Mouse (Mus musculus) CH12.LX (cell line): ENCODE measurements at regions not wholly inside any gene's neighbourhood (a gene's known extent, or its start where the extent isn't known, plus 50 kb on each side); places are given as distances from the start of the nearest gene placed in this dataset.

Source experiments
- DNase-seq: peaks from one replicate; pipeline ENCODE4 v3.0.0-alpha.2; 2013; ENCODE audit errors: extremely low read depth
- H3K27ac ChIP-seq: 2 replicates; pipeline ENCODE4 v1.5.1; 2012; ENCODE audit warnings: low read depth, mild to moderate bottlenecking, control low read depth, moderate library complexity; ENCODE audit not compliant: insufficient read depth
- H3K27me3 ChIP-seq: replicated peaks from 2 replicates; pipeline ENCODE3; 2012; ENCODE audit warnings: inconsistent platforms
- H3K36me3 ChIP-seq, 2 experiments: replicated peaks in 1 of 2; 2 replicates each; pipeline versions ENCODE3 to v1.6.1; 2012; ENCODE audit warnings: inconsistent platforms in 1 of 2, low read length in 1 of 2, mild to moderate bottlenecking in 1 of 2, mixed read lengths in 1 of 2, moderate library complexity in 1 of 2; ENCODE audit not compliant: control insufficient read depth in 1 of 2, insufficient read depth in 1 of 2
- H3K4me1 ChIP-seq, 2 experiments: 2 replicates each; pipeline ENCODE4 v1.6.1; 2012; ENCODE audit warnings: inconsistent platforms in 1 of 2, moderate library complexity in 1 of 2; ENCODE audit not compliant: insufficient read depth in 2 of 2, control insufficient read depth in 1 of 2
- H3K4me2 ChIP-seq: 2 replicates; pipeline ENCODE4 v1.6.1; 2012; ENCODE audit warnings: low read depth, mild to moderate bottlenecking, control low read depth; ENCODE audit not compliant: poor library complexity, insufficient read depth, severe bottlenecking
- H3K4me3 ChIP-seq, 3 experiments: fragments of 150-350 bp in 1 of 3; sonication (generic) in 1 of 3; replicated peaks in 1 of 3; 2 replicates each; pipeline versions ENCODE3 to v1.5.1; 2011 to 2012; ENCODE audit warnings: low read depth in 2 of 3, low read length in 2 of 3, mild to moderate bottlenecking in 2 of 3, moderate library complexity in 2 of 3, control low read depth in 1 of 3, improper control_type of control experiment in 1 of 3, inconsistent platforms in 1 of 3, mixed read lengths in 1 of 3; ENCODE audit not compliant: poor library complexity in 1 of 3
- H3K79me2 ChIP-seq: replicated peaks from 2 replicates; pipeline ENCODE4 v1.6.1; 2012; ENCODE audit warnings: mild to moderate bottlenecking, moderate library complexity; ENCODE audit not compliant: control insufficient read depth, poor library complexity, insufficient read depth, severe bottlenecking; ENCODE audit errors: extremely low read depth
- H3K9ac ChIP-seq: 2 replicates; pipeline ENCODE4 v1.6.1; 2012; ENCODE audit warnings: low read depth, mild to moderate bottlenecking, control low read depth, moderate library complexity; ENCODE audit not compliant: insufficient read depth
- H3K9me3 ChIP-seq: replicated peaks from 2 replicates; pipeline ENCODE3; 2012; ENCODE audit warnings: low read length, inconsistent platforms, mixed read lengths
- CHD2 ChIP-seq: IDR thresholded peaks from 2 replicates; pipeline ENCODE4 v1.6.1; 2011; ENCODE audit warnings: low read length, improper control_type of control experiment
- CTCF ChIP-seq, 2 experiments: IDR thresholded peaks in 1 of 2; conservative IDR thresholded peaks in 1 of 2; 2 replicates each; pipeline ENCODE4 v1.5.1; 2011 to 2012; ENCODE audit warnings: low read depth in 2 of 2, low read length in 2 of 2, improper control_type of control experiment in 1 of 2, inconsistent platforms in 1 of 2, mild to moderate bottlenecking in 1 of 2, moderate library complexity in 1 of 2
- E2F4 ChIP-seq: IDR thresholded peaks from 2 replicates; pipeline ENCODE4 v1.6.1; 2011; ENCODE audit warnings: low read depth, low read length, improper control_type of control experiment; ENCODE audit not compliant: insufficient replicate concordance
- ELF1 ChIP-seq: IDR thresholded peaks from 2 replicates; pipeline ENCODE4 v1.6.1; 2014; ENCODE audit warnings: low read depth, mild to moderate bottlenecking, inconsistent platforms, low read length, improper control_type of control experiment
- GABPA ChIP-seq: IDR thresholded peaks from 2 replicates; pipeline ENCODE4 v1.6.1; 2012; ENCODE audit warnings: low read depth, low read length, improper control_type of control experiment, inconsistent platforms; ENCODE audit not compliant: insufficient replicate concordance
- HCFC1 ChIP-seq: IDR thresholded peaks from 2 replicates; pipeline ENCODE4 v1.6.1; 2012; ENCODE audit warnings: low read depth, mild to moderate bottlenecking, inconsistent platforms, low read length, improper control_type of control experiment
- JUND ChIP-seq: conservative IDR thresholded peaks from 2 replicates; pipeline ENCODE4 v1.6.1; 2011; ENCODE audit warnings: low read depth, low read length, improper control_type of control experiment
- KAT2A ChIP-seq: IDR thresholded peaks from 2 replicates; pipeline ENCODE4 v1.6.1; 2012; ENCODE audit warnings: low read length, improper control_type of control experiment, inconsistent platforms; ENCODE audit not compliant: insufficient replicate concordance
- MAFK ChIP-seq: IDR thresholded peaks from 2 replicates; pipeline ENCODE4 v1.6.1; 2011; ENCODE audit warnings: low read length, improper control_type of control experiment; ENCODE audit not compliant: insufficient replicate concordance
- MAX ChIP-seq: IDR thresholded peaks from 2 replicates; pipeline ENCODE4 v1.6.1; 2011; ENCODE audit warnings: low read length, improper control_type of control experiment
- MXI1 ChIP-seq: IDR thresholded peaks from 2 replicates; pipeline ENCODE4 v1.6.1; 2011; ENCODE audit warnings: mild to moderate bottlenecking, low read depth, low read length, improper control_type of control experiment
- NELFE ChIP-seq: IDR thresholded peaks from 2 replicates; pipeline ENCODE4 v1.6.1; 2011; ENCODE audit warnings: low read depth, low read length, improper control_type of control experiment
- PAX5 ChIP-seq: IDR thresholded peaks from 2 replicates; pipeline ENCODE4 v1.6.1; 2012; ENCODE audit warnings: low read length, inconsistent platforms, mixed read lengths
- POLR2AphosphoS2 ChIP-seq: IDR thresholded peaks from 2 replicates; pipeline ENCODE4 v1.6.1; 2011; ENCODE audit warnings: low read depth, low read length, improper control_type of control experiment
- RAD21 ChIP-seq: IDR thresholded peaks from 2 replicates; pipeline ENCODE4 v1.6.1; 2011; ENCODE audit warnings: low read depth, mild to moderate bottlenecking, low read length, improper control_type of control experiment, moderate library complexity
- TBP ChIP-seq: conservative IDR thresholded peaks from 2 replicates; pipeline ENCODE4 v1.6.1; 2011; ENCODE audit warnings: low read depth, low read length, improper control_type of control experiment
- USF1 ChIP-seq: IDR thresholded peaks from 2 replicates; pipeline ENCODE4 v1.6.1; 2014; ENCODE audit warnings: low read depth, mild to moderate bottlenecking, inconsistent platforms, low read length, improper control_type of control experiment
- ZC3H11A ChIP-seq: IDR thresholded peaks from 2 replicates; pipeline ENCODE4 v1.6.1; 2012; ENCODE audit warnings: low read depth, mild to moderate bottlenecking, inconsistent platforms, low read length, improper control_type of control experiment
- ZMIZ1 ChIP-seq: IDR thresholded peaks from 2 replicates; pipeline ENCODE4 v1.6.1; 2012; ENCODE audit warnings: low read depth, mild to moderate bottlenecking, inconsistent platforms, low read length, improper control_type of control experiment
- dilution Hi-C: fragments of 300-500 bp; cut with MboI; formaldehyde crosslinking; loops from 2 replicates; pipeline ENCODE4 v1.14.3; 2020; ENCODE audit warnings: low sequenced_read_pairs; ENCODE audit not compliant: extremely low pct_unique_long_range_greater_than_20kb, extremely low pct_ligation_motif_present
- in situ Hi-C: fragments of 300-500 bp; cut with MboI; formaldehyde crosslinking; loops from 3 replicates; pipeline ENCODE4 v1.14.3; 2019; ENCODE audit warnings: low sequenced_read_pairs, low pct_ligation_motif_present, low pct_unique_long_range_greater_than_20kb, mixed read lengths

GRCm38 (mm10) chr17:55224058-55224457 is 221.1 kb upstream of the St6gal2 start:
- Histone ChIP-seq H3K27ac (no peak overlapping the region), H3K9ac (no peak overlapping the region), H3K36me3 (no peaks in the 10 kb centered on the region), H3K79me2 (no peaks in the 10 kb centered on the region), H3K9me3 (peaks cover 21% of the 10 kb centered on the region), H3K4me2 (no peak overlapping the region), H3K4me1 (no peaks in the 10 kb centered on the region), H3K4me3 (no peak overlapping the region), H3K27me3 (no peaks in the 10 kb centered on the region)
- in situ Hi-C loops = no loop called here
- DNase-seq = no peak
- dilution Hi-C loops = no loop called here
- TF ChIP-seq PAX5 (no peak), HCFC1 (no peak), JUND (no peak), MAX (no peak), NELFE (no peak), TBP (no peak)

GRCm38 (mm10) chr17:55234262-55234661 is 210.9 kb upstream of the St6gal2 start:
- Histone ChIP-seq H3K79me2 (no peaks in the 10 kb centered on the region), H3K4me3 (no peak overlapping the region), H3K9me3 (no peaks in the 10 kb centered on the region), H3K4me2 (no peak overlapping the region), H3K27me3 (no peaks in the 10 kb centered on the region), H3K4me1 (no peaks in the 10 kb centered on the region), H3K9ac (no peak overlapping the region), H3K36me3 (no peaks in the 10 kb centered on the region), H3K27ac (no peak overlapping the region)
- in situ Hi-C loops (no loop called here), dilution Hi-C loops (no loop called here)
- DNase-seq = no peak
- TF ChIP-seq CHD2 (no peak), MAFK (no peak), KAT2A (no peak), MXI1 (no peak), ELF1 (no peak), HCFC1 (no peak), GABPA (no peak), ZMIZ1 (no peak), USF1 (no peak)

GRCm38 (mm10) chr17:55262638-55263037 is 182.5 kb upstream of the St6gal2 start:
- no peaks in the 10 kb centered on the region for H3K27me3 ChIP-seq
- no peak overlapping the region for H3K4me2 ChIP-seq
- dilution Hi-C loops = no loop called here
- H3K27ac ChIP-seq = no peak overlapping the region
- no peak overlapping the region for H3K4me3 ChIP-seq
- H3K9ac ChIP-seq = no peak overlapping the region
- H3K36me3 ChIP-seq = no peaks in the 10 kb centered on the region
- no peaks in the 10 kb centered on the region for H3K79me2 ChIP-seq
- in situ Hi-C loops = no loop called here
- no peaks in the 10 kb centered on the region for H3K4me1 ChIP-seq
- H3K9me3 ChIP-seq = no peaks in the 10 kb centered on the region
- TF ChIP-seq JUND (no peak), PAX5 (no peak), CTCF (conservative IDR thresholded peaks at IDR 0.05 in 1 of 2, IDR thresholded peaks at IDR 0.05 in 1 of 2; ENCODE audit: low read depth in 2 of 2, low read length in 2 of 2) (no peak), GABPA (no peak), MAFK (no peak), ZC3H11A (no peak), HCFC1 (no peak), ZMIZ1 (no peak), E2F4 (no peak), POLR2AphosphoS2 (no peak), RAD21 (no peak), ELF1 (no peak)
- DNase-seq = no peak
